Mouse (Mus musculus) heart, embryonic 16.5 days (tissue): Measurements from ENCODE around the gene Apbb1. TPM values are rescaled to one million over a fixed set of nuclear protein-coding genes. Genes with fewer than 3 reads are reported as not detected.

Experiments
- ATAC-seq: fragments of 200-750 bp; cut with Nextera tagmentation; replicated peaks from 2 replicates; pipeline ENCODE4 v1.8.0; 2017; ENCODE audit warnings: moderate number of reproducible peaks; ENCODE audit not compliant: insufficient read depth, low FRiP score; ENCODE audit errors: extremely low read depth
- H3K27ac ChIP-seq: fragments of 300-500 bp; sonication (generic); 2 replicates; pipeline ENCODE4 v1.5.1; 2014; ENCODE audit warnings: mild to moderate bottlenecking, low read length, control low read depth, moderate library complexity
- H3K27me3 ChIP-seq: fragments of 300-500 bp; sonication (generic); 2 replicates; pipeline ENCODE4 v1.6.1; 2014; ENCODE audit warnings: low read length, mixed read lengths; ENCODE audit not compliant: control insufficient read depth, insufficient read depth
- H3K36me3 ChIP-seq: fragments of 300-500 bp; sonication (generic); 2 replicates; pipeline ENCODE4 v1.6.1; 2014; ENCODE audit not compliant: control insufficient read depth, insufficient read depth
- H3K4me1 ChIP-seq: fragments of 300-500 bp; sonication (generic); 2 replicates; pipeline ENCODE4 v1.6.1; 2014; ENCODE audit warnings: low read length, mixed read lengths; ENCODE audit not compliant: control insufficient read depth, insufficient read depth
- H3K4me2 ChIP-seq: fragments of 300-500 bp; sonication (generic); 2 replicates; pipeline ENCODE4 v1.6.1; 2014; ENCODE audit warnings: low read depth, mild to moderate bottlenecking, control low read depth, low read length
- H3K4me3 ChIP-seq: fragments of 300-500 bp; sonication (generic); 2 replicates; pipeline ENCODE4 v1.5.1; 2014; ENCODE audit warnings: mild to moderate bottlenecking, control low read depth, low read length
- H3K9ac ChIP-seq: fragments of 300-500 bp; sonication (generic); 2 replicates; pipeline ENCODE4 v1.6.1; 2014; ENCODE audit warnings: low read length, control low read depth
- H3K9me3 ChIP-seq: fragments of 300-500 bp; sonication (generic); replicated peaks from 2 replicates; pipeline ENCODE4 v1.6.1; 2016; ENCODE audit warnings: low read length; ENCODE audit not compliant: control insufficient read depth
- WGBS: fragments of 180-500 bp; shearing (Covaris S2); extraction: QIAGEN DNeasy Blood & Tissue Kit; methylation state at CpG from one replicate; pipeline ENCODE4 v1.1.7; 2014; 5-methylcytosine and 5-hydroxymethylcytosine counted together
- polyA plus RNA-seq: library from polyadenylated mRNA; unstranded; fragments of >200 nt; fragmentation: Nextera tagmentation; extraction: Ambion mirVana; gene quantifications from 2 replicates; pipeline ENCODE4 v1.2.1, GENCODE M21; 2015

Apbb1 gene
- polyA plus RNA-seq, 1 experiment from 2014 or later: 44.5 TPM

DNA sequence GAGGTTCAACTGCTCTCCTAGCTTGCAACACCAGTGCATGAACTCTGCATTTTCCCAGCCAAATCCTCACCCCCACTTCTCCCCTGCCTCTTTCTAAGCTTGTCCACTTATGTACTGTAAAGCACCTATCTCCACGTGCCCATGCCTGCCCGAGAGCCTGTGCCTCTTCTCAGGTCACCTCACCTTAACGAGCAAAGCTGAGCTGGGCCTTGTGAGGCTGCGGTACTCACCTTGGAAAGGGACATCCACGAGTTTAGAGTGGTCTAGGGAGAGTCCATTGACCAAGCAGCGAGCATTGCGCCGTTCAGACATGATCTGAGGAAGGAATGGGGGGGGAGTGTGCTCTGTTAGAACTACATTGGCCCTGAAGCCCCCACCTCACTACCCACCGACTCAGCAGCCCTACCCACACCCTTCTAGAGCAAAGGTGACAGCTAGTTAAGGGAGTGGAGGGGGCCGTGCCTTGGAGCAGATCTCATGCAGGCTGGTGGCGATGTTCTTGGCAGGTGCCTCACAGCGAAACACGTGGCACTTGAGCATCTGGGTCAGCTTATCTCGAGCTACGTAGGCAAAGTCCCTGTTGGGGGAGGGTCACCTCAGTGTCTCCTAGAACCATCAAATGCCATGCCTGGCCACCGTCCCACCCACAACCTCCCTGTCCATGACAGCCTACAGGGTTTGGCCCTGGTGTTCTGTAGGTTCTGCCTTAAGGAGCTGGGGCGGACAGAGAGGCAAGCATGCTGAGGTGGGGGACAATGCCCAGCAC lies 16.2 kb downstream of the Apbb1 start:
- Histone ChIP-seq H3K4me3 (no peak overlapping the region), H3K4me2 (no peak overlapping the region), H3K27ac (no peak overlapping the region), H3K36me3 (peaks cover 8% of the 10 kb centered on the region), H3K4me1 (peaks cover 15% of the 10 kb centered on the region), H3K9ac (no peak overlapping the region), H3K9me3 (no peaks in the 10 kb centered on the region), H3K27me3 (no peaks in the 10 kb centered on the region)
- WGBS: 65% methylated on average over 17 of the region's 17 CpGs
- peak; percentile 84 for ATAC-seq

DNA sequence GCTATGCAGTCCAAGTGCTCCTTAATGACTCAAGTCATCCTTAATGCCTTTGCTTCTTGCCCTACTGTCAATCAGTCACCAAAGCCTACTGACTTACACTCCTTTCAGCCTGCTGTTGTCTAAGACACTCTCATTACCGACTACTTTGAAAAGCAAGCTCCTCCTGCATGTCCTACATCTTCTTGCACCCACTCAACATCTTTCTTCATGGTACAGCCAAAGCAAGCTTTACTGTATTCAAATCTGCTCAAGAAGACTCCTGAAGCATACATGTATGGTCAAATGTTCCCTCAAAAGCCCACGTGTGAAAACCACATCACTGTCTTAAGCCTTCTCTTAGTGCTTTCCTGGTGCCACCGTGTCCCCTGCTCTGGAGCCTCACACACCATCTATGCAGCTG lies 18.1 kb downstream of the Apbb1 start:
- Histone ChIP-seq H3K27ac (no peak overlapping the region), H3K4me1 (peaks cover 9% of the 10 kb centered on the region), H3K9ac (no peak overlapping the region), H3K36me3 (peaks cover 13% of the 10 kb centered on the region), H3K9me3 (no peaks in the 10 kb centered on the region), H3K27me3 (no peaks in the 10 kb centered on the region), H3K4me3 (no peak overlapping the region), H3K4me2 (no peak overlapping the region)
- WGBS: 76% methylated on average over 3 of the region's 3 CpGs
- no peak for ATAC-seq

DNA sequence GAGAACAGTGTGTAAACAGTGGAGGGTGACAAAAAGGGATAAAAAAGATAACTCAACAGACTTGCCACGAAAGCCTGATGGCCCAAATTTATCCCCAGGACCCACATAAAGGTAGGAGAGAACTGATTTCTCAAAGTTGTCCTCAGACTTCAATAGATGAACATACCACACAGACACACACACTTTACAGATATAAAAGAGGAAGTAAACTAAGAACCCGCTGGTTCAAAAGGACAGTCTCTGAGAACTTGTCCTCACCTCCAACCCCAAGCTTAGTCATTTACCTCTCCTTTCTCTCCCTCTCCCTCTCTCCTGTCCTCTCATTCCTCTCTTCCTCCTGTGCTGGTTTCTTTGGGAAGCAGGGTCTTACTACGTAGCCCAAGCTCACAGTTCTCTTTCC lies 19.1 kb downstream of the Apbb1 start:
- 84% methylated on average over 3 of the region's 3 CpGs for WGBS
- H3K36me3 ChIP-seq: peaks cover 22% of the 10 kb centered on the region

DNA sequence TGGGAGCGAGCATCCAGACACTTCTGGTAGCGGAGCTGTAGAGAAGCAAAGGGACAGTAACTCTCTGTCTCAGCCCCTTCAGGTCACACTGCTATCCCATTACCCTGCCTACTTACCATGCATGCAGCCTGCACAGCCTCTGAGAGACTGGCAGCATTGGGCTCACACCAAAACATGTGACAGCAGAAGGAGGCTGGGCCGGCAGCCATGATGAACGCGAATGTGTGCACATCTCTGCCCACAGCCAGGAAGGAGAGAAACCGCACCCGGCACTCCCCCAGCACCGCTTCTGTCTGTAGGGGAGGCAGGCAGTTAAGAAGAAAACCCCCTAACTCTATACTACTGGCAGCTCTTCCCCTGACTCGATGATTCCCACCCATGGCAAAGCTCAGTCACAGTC lies 22.4 kb downstream of the Apbb1 start:
- no peaks in the 10 kb centered on the region for H3K9me3 ChIP-seq
- peaks cover 14% of the 10 kb centered on the region for H3K36me3 ChIP-seq
- 85% methylated on average over 9 of the region's 9 CpGs for WGBS
- peaks cover 11% of the 10 kb centered on the region for H3K4me1 ChIP-seq
- H3K27me3 ChIP-seq: no peaks in the 10 kb centered on the region
- H3K27ac ChIP-seq: no peak overlapping the region
- no peak overlapping the region for H3K4me3 ChIP-seq
- H3K4me2 ChIP-seq: no peak overlapping the region
- H3K9ac ChIP-seq: no peak overlapping the region
- ATAC-seq: no peak

More for the DNA sequence above, 19.1 kb downstream of the Apbb1 start:
- no peak overlapping the region for H3K4me3 ChIP-seq
- H3K9me3 ChIP-seq: no peaks in the 10 kb centered on the region
- H3K4me2 ChIP-seq: no peak overlapping the region
- no peaks in the 10 kb centered on the region for H3K27me3 ChIP-seq
- H3K27ac ChIP-seq: no peak overlapping the region
- no peak for ATAC-seq
- H3K9ac ChIP-seq: no peak overlapping the region
- H3K4me1 ChIP-seq: peaks cover 9% of the 10 kb centered on the region

DNA sequence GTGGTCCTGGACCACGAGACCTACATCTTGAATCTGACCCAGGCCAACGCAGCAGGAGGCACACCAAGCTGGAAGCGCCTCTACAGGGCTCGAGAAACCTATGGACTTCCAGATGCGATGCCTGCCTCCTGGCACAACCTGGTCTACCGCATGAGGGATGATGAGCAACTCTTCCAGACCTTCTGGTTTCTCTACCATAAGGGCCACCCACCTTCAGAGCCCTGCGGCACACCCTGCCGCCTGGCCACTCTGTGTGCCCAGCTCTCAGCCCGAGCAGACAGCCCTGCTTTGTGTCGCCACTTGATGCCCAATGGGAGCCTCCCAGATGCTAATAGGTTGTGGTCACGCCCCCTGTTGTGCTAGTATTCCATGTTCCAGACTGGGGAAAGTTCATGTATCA lies 23.8 kb downstream of the Apbb1 start:
- Histone ChIP-seq H3K4me1 (peaks cover 13% of the 10 kb centered on the region), H3K9me3 (no peaks in the 10 kb centered on the region), H3K4me2 (no peak overlapping the region), H3K4me3 (no peak overlapping the region), H3K9ac (no peak overlapping the region), H3K27ac (no peak overlapping the region), H3K27me3 (no peaks in the 10 kb centered on the region), H3K36me3 (peaks cover 14% of the 10 kb centered on the region)
- WGBS: 82% methylated on average over 11 of the region's 11 CpGs
- no peak for ATAC-seq

DNA sequence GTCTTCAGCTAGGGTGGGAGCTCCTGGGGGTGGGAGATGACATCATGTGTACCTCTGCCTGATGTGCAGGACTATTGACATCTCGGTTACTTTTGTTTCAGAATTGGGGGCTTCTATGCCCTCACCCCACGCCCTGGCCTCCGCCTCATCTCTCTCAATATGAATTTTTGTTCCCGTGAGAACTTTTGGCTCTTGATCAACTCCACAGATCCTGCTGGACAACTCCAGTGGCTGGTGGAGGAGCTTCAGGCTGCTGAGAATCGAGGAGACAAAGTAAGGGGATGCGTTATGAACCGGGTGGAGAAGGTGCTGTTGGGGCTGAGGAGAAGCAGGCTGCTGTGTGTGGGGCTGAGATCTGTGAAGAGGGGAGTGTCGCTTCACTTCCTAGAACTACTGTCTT lies 25.0 kb downstream of the Apbb1 start:
- no peaks in the 10 kb centered on the region for H3K9me3 ChIP-seq
- ATAC-seq: no peak
- H3K9ac ChIP-seq: no peak overlapping the region
- 89% methylated on average over 8 of the region's 8 CpGs for WGBS
- H3K4me2 ChIP-seq: no peak overlapping the region
- no peak overlapping the region for H3K27ac ChIP-seq
- H3K27me3 ChIP-seq: no peaks in the 10 kb centered on the region
- H3K4me1 ChIP-seq: peaks cover 13% of the 10 kb centered on the region
- peaks cover 14% of the 10 kb centered on the region for H3K36me3 ChIP-seq
- no peak overlapping the region for H3K4me3 ChIP-seq

DNA sequence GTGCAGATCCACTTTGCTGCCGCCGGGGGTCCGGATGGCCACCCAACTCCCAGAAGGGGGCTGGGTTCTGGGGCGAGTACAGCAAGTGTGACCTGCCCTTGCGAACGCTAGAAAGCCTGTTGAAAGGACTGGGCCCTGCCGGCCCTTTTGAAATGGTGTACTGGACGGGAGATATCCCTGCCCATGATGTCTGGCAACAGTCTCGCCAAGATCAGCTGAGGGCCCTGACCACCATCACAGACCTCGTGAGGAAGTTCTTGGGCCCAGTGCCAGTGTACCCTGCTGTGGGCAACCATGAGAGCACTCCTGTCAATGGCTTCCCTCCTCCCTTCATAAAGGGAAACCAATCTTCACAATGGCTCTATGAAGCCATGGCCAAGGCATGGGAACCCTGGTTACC lies 25.9 kb downstream of the Apbb1 start:
- H3K27me3 ChIP-seq: no peaks in the 10 kb centered on the region
- peak overlapping the region; percentile 60 for H3K4me2 ChIP-seq
- peaks cover 13% of the 10 kb centered on the region for H3K4me1 ChIP-seq
- peaks cover 14% of the 10 kb centered on the region for H3K36me3 ChIP-seq
- H3K9me3 ChIP-seq: no peaks in the 10 kb centered on the region
- no peak overlapping the region for H3K4me3 ChIP-seq
- no peak overlapping the region for H3K9ac ChIP-seq
- no peak for ATAC-seq
- no peak overlapping the region for H3K27ac ChIP-seq
- 84% methylated on average over 10 of the region's 10 CpGs for WGBS

DNA sequence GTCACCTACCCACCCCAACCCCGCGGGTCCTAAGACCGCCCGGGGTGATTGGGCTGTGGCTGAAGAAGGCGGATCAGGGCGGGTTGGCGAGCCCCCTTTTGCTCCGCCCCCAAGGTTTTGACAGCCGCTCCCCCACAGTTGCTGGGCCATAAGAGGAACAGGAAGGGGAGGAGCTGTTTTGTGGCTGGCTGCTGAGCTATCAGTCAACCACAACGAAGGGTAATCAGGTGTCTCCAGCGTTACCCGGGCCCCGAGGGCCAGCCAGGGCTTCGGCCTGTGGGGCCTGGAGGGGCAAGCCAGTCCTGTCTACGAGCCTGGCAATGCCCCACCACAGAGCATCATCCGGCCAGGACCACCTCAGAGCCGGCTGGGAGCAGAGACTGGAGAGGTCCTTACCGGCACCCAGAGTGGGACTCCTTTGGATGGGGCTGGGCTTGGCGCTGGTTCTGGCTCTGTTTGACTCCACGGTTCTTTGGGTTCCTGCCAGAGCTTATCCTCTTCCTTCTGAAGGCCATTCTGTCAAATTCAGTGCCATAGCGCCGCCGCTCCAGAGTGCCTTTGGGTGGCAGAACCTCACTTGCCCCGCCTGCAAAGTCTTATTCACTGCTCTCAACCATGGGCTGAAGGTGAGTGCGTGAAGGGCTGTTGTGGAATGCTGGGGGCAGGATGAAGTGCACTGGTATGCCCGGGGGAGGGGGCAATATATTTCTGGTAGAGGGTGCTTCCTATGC lies 27.1 kb downstream of the Apbb1 start, which contains the start of gene Smpd1:
Gene Smpd1 (plus strand): TSS at position 149 of the 731 bp plus-strand sequence.
- 1% methylated on average over 25 of the region's 26 CpGs for WGBS

More for the DNA sequence above, 27.1 kb downstream of the Apbb1 start, which contains the start of gene Smpd1:
- Histone ChIP-seq H3K9ac (peak within 1 kb of the TSS; percentile 77), H3K4me3 (peak within 1 kb of the TSS; percentile 60), H3K4me1 (peaks cover 13% of the 10 kb centered on the region), H3K9me3 (no peaks in the 10 kb centered on the region), H3K4me2 (peak within 1 kb of the TSS; percentile 60), H3K36me3 (peaks cover 14% of the 10 kb centered on the region), H3K27me3 (no peaks in the 10 kb centered on the region), H3K27ac (peak within 1 kb of the TSS; percentile 79)
- ATAC-seq: peak; percentile 95
